Mouse (Mus musculus) hindlimb bud, embryonic 11.5 days (tissue): ENCODE results near the gene Kcnab1.

ENCODE experiments used
- DNase-seq: peaks from one replicate; pipeline ENCODE4 v3.0.0-alpha.2; 2012; ENCODE audit warnings: low read depth, low spot score; ENCODE audit errors: extremely low spot score

The Kcnab1 gene

DNA sequence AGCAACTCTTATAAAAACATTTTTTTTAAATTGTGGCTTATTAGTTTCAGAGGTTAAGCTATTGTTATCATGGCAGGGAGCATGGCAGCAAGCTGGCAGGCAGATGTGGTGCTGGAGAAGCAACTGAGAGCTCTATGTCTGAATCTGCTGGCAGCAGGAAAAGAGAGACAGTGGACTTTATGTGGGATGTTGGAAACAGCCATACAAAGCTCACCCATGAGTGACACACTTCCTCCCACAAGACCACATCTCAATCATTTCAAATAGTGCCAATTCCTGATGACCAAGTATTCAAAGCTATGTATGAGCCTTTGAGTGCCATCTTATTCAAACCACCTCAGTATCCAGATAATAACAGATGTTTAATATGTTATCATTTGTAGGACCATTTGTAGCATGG is 298.7 kb downstream of the Kcnab1 start:
- DNase-seq = no peak

DNA sequence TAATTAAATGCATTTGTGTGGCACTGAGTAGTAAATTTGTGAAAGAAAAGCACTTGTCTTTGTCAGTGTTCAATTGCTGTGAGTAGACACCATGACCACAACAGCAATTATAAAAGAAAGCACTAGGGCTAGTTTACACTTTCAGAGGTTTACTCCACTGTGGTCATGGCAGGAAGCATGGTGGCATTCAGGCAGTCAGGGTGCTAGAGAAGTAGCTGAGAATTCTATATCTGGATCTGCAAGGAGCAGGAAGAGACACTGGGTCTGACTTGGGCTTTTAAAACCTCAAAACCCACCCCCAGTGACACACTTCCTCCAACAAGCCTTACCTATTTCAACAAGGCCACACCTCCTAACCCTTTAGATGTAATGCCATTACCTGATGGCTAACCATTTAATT is 307.4 kb downstream of the Kcnab1 start:
- DNase-seq = no peak

DNA sequence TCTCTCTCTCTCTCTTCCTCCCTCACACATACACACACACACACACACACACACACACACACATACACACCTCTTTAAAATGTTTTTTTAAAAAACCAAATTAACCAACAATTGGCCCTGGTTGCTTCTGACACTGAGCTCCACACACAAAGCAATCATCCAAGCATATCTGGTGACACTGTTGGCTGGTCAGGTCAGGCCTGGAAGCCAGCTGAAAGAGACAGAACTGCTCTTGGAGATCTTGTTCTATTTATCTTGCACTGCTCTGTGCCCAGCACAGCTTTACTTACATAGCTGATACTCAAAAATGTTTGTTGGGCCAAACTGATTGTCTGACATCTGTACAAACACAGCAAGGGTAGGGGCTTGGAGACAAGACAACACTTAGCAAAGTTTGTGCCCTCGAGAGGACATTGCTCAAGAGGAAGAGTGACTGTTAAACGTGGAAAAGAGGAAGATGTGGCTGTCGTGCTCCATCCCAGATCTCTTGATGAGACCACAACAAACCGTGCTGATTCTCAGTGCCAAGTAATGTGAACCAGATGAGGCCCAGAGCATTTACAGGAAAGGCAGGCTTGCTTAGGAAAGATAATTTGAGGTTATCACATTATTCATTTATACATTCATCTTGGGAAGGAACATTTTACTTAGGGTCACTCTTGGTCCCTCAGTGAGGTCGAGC is 308.9 kb downstream of the Kcnab1 start:
- DNase-seq = no peak

DNA sequence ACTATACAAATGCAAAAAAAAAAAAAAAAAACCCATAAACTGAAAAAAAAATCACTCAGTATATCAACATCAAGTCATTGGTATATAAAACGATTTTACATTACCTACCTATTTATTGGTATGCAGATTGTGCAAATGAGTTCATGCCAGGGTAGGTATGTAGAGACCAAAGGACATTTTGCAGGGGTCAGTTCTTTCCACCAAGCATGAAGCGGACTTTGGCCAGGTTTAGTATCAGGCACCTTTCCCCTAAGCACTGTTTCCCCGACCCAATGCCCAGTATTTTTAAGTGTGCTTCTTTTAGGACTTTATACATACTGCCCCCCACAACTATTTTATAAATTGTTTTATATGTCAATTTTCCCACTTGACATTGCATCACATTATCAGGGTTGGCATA is 310.5 kb downstream of the Kcnab1 start:
- DNase-seq = no peak
